Comparison of ENCODE assay signal across 13 mouse cellular contexts in the genomic region with DNA sequence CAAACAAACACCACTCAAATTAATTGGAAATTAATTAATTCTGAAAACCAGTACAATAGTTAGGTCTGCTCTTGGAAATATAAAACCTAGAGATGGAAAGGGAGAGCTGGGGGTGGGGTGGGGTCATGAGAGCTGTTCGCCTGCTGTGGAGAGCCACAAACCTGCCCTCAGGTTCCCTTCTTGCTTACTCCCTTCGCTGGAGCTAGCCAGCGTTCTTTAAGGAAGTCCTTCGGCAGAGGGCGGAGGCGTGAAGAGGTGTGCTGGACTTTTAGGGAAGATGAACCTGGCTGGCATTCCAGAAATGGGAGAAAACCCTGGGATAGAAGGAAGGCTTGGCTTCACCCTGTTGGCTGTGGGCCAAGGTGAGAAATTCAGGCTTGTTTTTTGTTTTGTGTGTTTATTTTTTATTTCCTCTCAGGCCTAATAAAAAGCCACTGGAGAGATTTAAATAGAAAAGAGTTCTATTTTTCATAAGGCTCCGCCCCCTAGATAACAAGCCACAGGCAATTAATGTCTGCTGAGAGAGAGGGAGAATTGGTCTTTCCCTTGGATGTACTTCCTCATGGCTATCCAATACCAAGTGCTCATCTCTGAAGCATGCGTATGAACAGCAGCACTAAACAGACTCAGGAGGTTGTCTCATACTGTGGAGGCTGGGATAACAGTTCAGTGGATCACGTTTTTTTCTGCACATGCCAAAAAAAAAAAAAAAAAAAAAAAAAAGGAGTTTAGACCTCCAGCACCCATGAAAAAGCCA.
"Had no signal": no experiment of that assay in that cellular context is flagged by ENCODE, and none has a peak within 500 bp of the region (broad histone marks: within the 10 kb centered on the region; RNA-seq: fewer than 3 reads in every experiment).

No protein-coding gene starts in this region.

- H3K9me3 ChIP-seq: limb, embryonic 10.5 days; liver, embryonic 15.5 days; lung, embryonic 15.5 days; midbrain, embryonic 13.5 days; neural tube, embryonic 12.5 days had no signal

- H3K4me1 ChIP-seq: liver, embryonic 15.5 days had no signal

- H3K27me3 ChIP-seq: liver, embryonic 15.5 days; lung, embryonic 15.5 days; midbrain, embryonic 13.5 days; neural tube, embryonic 12.5 days had no signal

- H3K27ac ChIP-seq: left cerebral cortex, adult 2 months; limb, embryonic 10.5 days; liver, embryonic 15.5 days; lung, embryonic 15.5 days; macrophage; midbrain, embryonic 13.5 days; neural tube, embryonic 12.5 days had no signal

- H3K36me3 ChIP-seq: limb, embryonic 10.5 days; liver, embryonic 15.5 days; lung, embryonic 15.5 days; midbrain, embryonic 13.5 days; neural tube, embryonic 12.5 days had no signal

- H3K4me2 ChIP-seq: liver, embryonic 11.5 days; liver, embryonic 15.5 days; lung, embryonic 15.5 days; midbrain, embryonic 13.5 days; neural tube, embryonic 12.5 days had no signal

- H3K4me3 ChIP-seq: left cerebral cortex, adult 2 months; limb, embryonic 10.5 days; liver, embryonic 15.5 days; lung, embryonic 15.5 days; midbrain, embryonic 13.5 days; neural tube, embryonic 12.5 days had no signal

- H3K9ac ChIP-seq: liver, embryonic 15.5 days; lung, embryonic 15.5 days; midbrain, embryonic 13.5 days; neural tube, embryonic 12.5 days had no signal

- ATAC-seq: midbrain, embryonic 13.5 days had no signal

- DNase-seq: kidney, adult 11 months; kidney, adult 9 months; kidney, postnatal 25 days; thymus, adult 18-20 months; thymus, postnatal 25 days had no signal
